Mouse (Mus musculus) spleen, adult 2 months (tissue): ENCODE measurements at regions not wholly inside any gene's neighbourhood (a gene's known extent, or its start where the extent isn't known, plus 50 kb on each side); places are given as distances from the start of the nearest gene placed in this dataset.

Source experiments
- CTCF ChIP-seq: fragments of 200-500 bp; IDR thresholded peaks from 2 replicates; pipeline ENCODE4 v1.5.1; 2011; ENCODE audit warnings: mild to moderate bottlenecking, inconsistent platforms; ENCODE audit not compliant: insufficient read depth, insufficient read length, insufficient replicate concordance; ENCODE audit errors: extremely low read depth
- POLR2A ChIP-seq: fragments of 200-500 bp; IDR thresholded peaks from 2 replicates; pipeline ENCODE4 v1.6.1; 2011; ENCODE audit warnings: low read depth, low read length, inconsistent platforms

DNA sequence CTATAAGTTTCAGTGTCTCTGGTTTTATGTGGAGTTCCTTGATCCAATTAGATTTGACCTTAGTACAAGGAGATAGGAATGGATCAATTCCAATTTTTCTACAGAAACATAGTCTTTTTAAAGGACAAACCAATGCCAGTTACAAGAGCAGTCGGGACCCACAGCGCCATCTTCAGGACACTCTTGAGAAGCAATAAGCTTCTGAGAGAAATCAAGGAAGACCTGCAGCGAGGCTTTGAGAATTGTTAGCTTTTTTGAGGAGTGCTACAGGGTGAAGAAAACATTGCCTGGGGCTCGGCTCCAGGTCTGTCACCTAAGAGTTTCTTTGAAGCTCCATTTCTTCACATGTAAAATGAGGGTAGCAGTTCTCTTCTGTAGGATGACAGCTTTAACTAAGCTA, 112.0 kb upstream of the Ppm1h start:
- TF ChIP-seq CTCF (no peak), POLR2A (no peak)
